Mouse (Mus musculus) heart, embryonic 12.5 days (tissue): ENCODE measurements around the gene Polr2c. TPM values are rescaled to one million over a fixed set of nuclear protein-coding genes. Genes with fewer than 3 reads are reported as not detected.

Source experiments
- polyA plus RNA-seq: library from polyadenylated mRNA; unstranded; fragments of >200 nt; fragmentation: Nextera tagmentation; extraction: Ambion mirVana; gene quantifications from 2 replicates; pipeline ENCODE4 v1.2.1, GENCODE M21; 2016

Gene Polr2c
- polyA plus RNA-seq, 1 experiment from 2014 or later, result 122 TPM

Other genes with a start within 250 kb of the Polr2c start
- gene Arl2bp, start 190.8 kb upstream of the Polr2c start, polyA plus RNA-seq, result 129 and 142 TPM in 2 replicates
- 0.13 TPM in 1 of 2 replicates, not detected in the other for gene Pllp, start 161.2 kb upstream of the Polr2c start, polyA plus RNA-seq
- gene Ccl22, start 111.9 kb upstream of the Polr2c start, polyA plus RNA-seq, result not detected in 2 replicates
- 13.1 and 15.2 TPM in 2 replicates for gene Cx3cl1, start 85.4 kb upstream of the Polr2c start, polyA plus RNA-seq
- 0.75 TPM in 1 of 2 replicates, not detected in the other for gene Ccl17, start 47.0 kb upstream of the Polr2c start, polyA plus RNA-seq
- gene Coq9, start 19.1 kb upstream of the Polr2c start, polyA plus RNA-seq, result 118 and 121 TPM in 2 replicates
- 102 and 109 TPM in 2 replicates for gene Ciapin1, start 19.1 kb upstream of the Polr2c start, polyA plus RNA-seq
- 53.3 and 54.2 TPM in 2 replicates for gene Dok4, start 18.9 kb downstream of the Polr2c start, polyA plus RNA-seq
- gene Ccdc102a, start 60.6 kb downstream of the Polr2c start, polyA plus RNA-seq, result 26.2 and 28.2 TPM in 2 replicates
- gene Adgrg5, start 66.2 kb downstream of the Polr2c start, polyA plus RNA-seq, result 0.09 TPM in 1 of 2 replicates, not detected in the other
- gene Adgrg1, start 117.3 kb downstream of the Polr2c start, polyA plus RNA-seq, result 4.9 and 6.0 TPM in 2 replicates
- gene Adgrg3, start 160.2 kb downstream of the Polr2c start, polyA plus RNA-seq, result 2.7 and 3.1 TPM in 2 replicates
- gene Drc7, start 197.7 kb downstream of the Polr2c start, polyA plus RNA-seq, result not detected in 2 replicates
- gene Katnb1, start 223.7 kb downstream of the Polr2c start, polyA plus RNA-seq, result 18.4 and 25.8 TPM in 2 replicates